Mouse (Mus musculus) liver, embryonic 11.5 days (tissue): Measurements from ENCODE around the gene Olfr11. TPM values are rescaled to one million over a fixed set of nuclear protein-coding genes. Genes with fewer than 3 reads are reported as not detected.

Experiments used
- ATAC-seq: fragments of 200-750 bp; cut with Nextera tagmentation; replicated peaks from 2 replicates; pipeline ENCODE4 v1.8.0; 2017; ENCODE audit warnings: moderate number of reproducible peaks, mild to moderate bottlenecking, moderate TSS enrichment, moderate library complexity; ENCODE audit not compliant: low FRiP score
- DNase-seq: peaks from one replicate; pipeline ENCODE4 v3.0.0-alpha.2; 2017; ENCODE audit warnings: low spot score
- H3K27ac ChIP-seq: fragments of 300-500 bp; sonication (generic); 2 replicates; pipeline ENCODE4 v1.5.1; 2014; ENCODE audit warnings: mild to moderate bottlenecking, low read depth, low read length, control low read depth
- H3K27me3 ChIP-seq: fragments of 300-500 bp; sonication (generic); replicated peaks from 2 replicates; pipeline ENCODE4 v1.6.1; 2014; ENCODE audit warnings: low read length, mixed read lengths; ENCODE audit not compliant: control insufficient read depth, insufficient read depth
- H3K36me3 ChIP-seq: fragments of 300-500 bp; sonication (generic); 2 replicates; pipeline ENCODE4 v1.6.1; 2014; ENCODE audit warnings: mild to moderate bottlenecking, low read length, moderate library complexity, mixed read lengths; ENCODE audit not compliant: control insufficient read depth, insufficient read depth
- H3K4me1 ChIP-seq: fragments of 300-500 bp; sonication (generic); replicated peaks from 2 replicates; pipeline ENCODE4 v1.6.1; 2014; ENCODE audit warnings: low read length, mixed read lengths; ENCODE audit not compliant: control insufficient read depth, insufficient read depth
- H3K4me2 ChIP-seq: fragments of 300-500 bp; sonication (generic); 2 replicates; pipeline ENCODE4 v1.6.1; 2014; ENCODE audit warnings: mild to moderate bottlenecking, control low read depth, moderate library complexity
- H3K4me3 ChIP-seq: fragments of 300-500 bp; sonication (generic); 2 replicates; pipeline ENCODE4 v1.5.1; 2014; ENCODE audit warnings: low read depth, low read length, control low read depth
- H3K9ac ChIP-seq: fragments of 300-500 bp; sonication (generic); 2 replicates; pipeline ENCODE4 v1.6.1; 2014; ENCODE audit warnings: low read depth, low read length, control low read depth
- H3K9me3 ChIP-seq: fragments of 300-500 bp; sonication (generic); 2 replicates; pipeline ENCODE4 v1.6.1; 2016; ENCODE audit warnings: low read length, inconsistent platforms, mixed read lengths; ENCODE audit not compliant: control insufficient read depth
- WGBS: fragments of 180-500 bp; shearing (Covaris S2); extraction: QIAGEN DNeasy Blood & Tissue Kit; methylation state at CpG from one replicate; pipeline ENCODE4 v1.1.7; 2014; 5-methylcytosine and 5-hydroxymethylcytosine counted together
- polyA plus RNA-seq: library from polyadenylated mRNA; unstranded; fragments of >200 nt; fragmentation: Nextera tagmentation; extraction: Ambion mirVana; gene quantifications from 2 replicates; pipeline ENCODE4 v1.2.1, GENCODE M21; 2014

Gene Olfr11
- not detected in 2 replicates for polyA plus RNA-seq

DNA sequence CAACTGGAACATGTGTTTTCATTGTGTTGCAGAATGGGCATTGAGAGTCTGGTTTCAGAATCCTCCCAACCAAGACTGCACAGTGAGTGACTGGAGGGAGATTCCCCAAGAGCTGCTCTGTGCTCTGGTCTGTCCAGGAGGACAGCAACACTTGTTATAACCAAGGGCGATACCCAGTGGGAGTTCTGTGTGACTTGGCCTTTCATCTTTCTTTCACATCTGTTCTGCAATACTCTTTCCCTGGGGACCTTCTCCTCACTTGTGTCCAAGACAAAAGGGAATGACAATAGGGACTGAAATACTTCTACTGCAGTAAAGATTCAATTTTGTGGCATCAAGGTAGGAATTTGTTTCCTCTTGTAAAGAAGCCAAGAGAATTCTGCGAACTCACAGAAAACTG lies at the start of gene Olfr11:
Gene Olfr11 (minus strand): TSS at position 101 of the 400 bp plus-strand sequence.
- Histone ChIP-seq H3K4me1 (no peaks in the 10 kb centered on the region), H3K4me2 (no peak within 1 kb of the TSS), H3K4me3 (no peak within 1 kb of the TSS), H3K9ac (no peak within 1 kb of the TSS), H3K9me3 (no peaks in the 10 kb centered on the region), H3K27ac (no peak within 1 kb of the TSS), H3K27me3 (no peaks in the 10 kb centered on the region), H3K36me3 (no peaks in the 10 kb centered on the region)
- ATAC-seq (no peak), DNase-seq (no peak)
- WGBS: 79% methylated on average over 2 of the region's 2 CpGs

DNA sequence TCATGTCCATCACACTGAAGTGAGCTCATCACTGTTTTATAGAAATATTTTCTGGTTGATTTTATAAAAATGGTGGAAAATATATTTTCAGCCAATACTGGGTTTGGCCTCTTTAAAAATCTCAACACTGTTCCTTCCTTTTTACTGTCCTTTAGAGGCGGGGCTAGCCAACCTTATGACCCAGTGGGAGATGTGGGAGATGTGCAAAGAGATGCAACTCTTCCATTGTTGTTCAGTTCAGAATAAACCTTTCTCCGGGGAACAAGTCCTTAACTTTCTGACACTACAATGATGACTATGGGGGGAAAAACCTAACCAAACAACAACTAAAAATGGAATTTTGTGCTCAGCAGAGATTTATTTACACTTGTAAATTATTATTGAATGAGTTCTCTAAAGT lies 35.0 kb upstream of the Olfr11 start, which contains the start of gene Olfr1360:
Gene Olfr1360 (minus strand): TSS at position 101 of the 400 bp plus-strand sequence.
- Histone ChIP-seq H3K4me2 (no peak within 1 kb of the TSS), H3K4me3 (no peak within 1 kb of the TSS), H3K27me3 (no peaks in the 10 kb centered on the region), H3K36me3 (no peaks in the 10 kb centered on the region), H3K9me3 (no peaks in the 10 kb centered on the region), H3K9ac (no peak within 1 kb of the TSS), H3K4me1 (no peaks in the 10 kb centered on the region), H3K27ac (no peak within 1 kb of the TSS)
- ATAC-seq (no peak), DNase-seq (no peak)
- 73% methylated on average over 2 of the region's 2 CpGs for WGBS

DNA sequence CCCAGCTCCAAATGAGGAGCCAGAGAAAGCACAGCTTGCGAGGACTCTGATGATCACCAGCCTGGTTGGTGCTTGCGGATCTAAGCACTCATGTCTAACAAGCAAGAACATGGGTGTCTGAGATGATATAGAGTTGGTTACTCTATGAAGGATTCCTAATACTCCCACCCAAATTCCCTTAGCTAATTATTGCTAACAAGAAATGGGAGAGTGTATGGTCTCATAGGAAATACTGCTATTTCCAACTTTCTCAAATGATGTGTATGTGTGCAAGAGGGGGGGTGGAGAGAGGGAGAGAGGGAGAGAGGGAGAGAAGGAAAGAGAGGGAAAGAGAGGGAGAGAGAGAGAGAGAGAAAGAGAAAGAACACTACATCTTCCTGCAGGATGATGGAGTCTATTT lies 21.0 kb upstream of the Olfr11 start, which contains the start of gene Olfr1361:
Gene Olfr1361 (minus strand): TSS at position 101 of the 400 bp plus-strand sequence.
- no peaks in the 10 kb centered on the region for H3K27me3 ChIP-seq
- H3K4me1 ChIP-seq: no peaks in the 10 kb centered on the region
- H3K9me3 ChIP-seq: no peaks in the 10 kb centered on the region
- DNase-seq: no peak
- H3K4me2 ChIP-seq: no peak within 1 kb of the TSS
- 70% methylated on average over 2 of the region's 2 CpGs for WGBS
- H3K36me3 ChIP-seq: no peaks in the 10 kb centered on the region
- no peak within 1 kb of the TSS for H3K27ac ChIP-seq
- no peak within 1 kb of the TSS for H3K4me3 ChIP-seq
- ATAC-seq: no peak
- no peak within 1 kb of the TSS for H3K9ac ChIP-seq

DNA sequence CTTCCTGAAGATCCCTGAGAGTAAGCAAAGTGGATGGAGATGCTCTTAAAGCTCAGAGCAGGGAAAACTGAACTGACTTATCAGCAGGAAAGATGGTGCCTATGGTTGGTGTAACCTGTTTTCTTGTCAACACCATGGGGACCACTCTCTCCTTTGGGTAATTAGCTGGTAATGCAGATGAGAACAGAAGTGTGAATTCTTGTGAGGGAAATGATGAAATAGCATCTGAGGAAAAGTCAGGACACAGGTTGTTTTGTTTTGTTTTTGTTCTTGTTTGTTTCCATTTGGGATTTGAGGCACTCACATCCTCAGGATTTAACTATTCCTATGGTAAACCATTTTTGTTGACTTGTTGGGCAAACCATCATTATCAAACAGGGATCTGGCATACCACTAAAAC lies 28.4 kb downstream of the Olfr11 start, which contains the start of gene Olfr1362:
Gene Olfr1362 (minus strand): TSS at position 101 of the 400 bp plus-strand sequence.
- ATAC-seq: no peak
- no peak within 1 kb of the TSS for H3K4me2 ChIP-seq

DNA sequence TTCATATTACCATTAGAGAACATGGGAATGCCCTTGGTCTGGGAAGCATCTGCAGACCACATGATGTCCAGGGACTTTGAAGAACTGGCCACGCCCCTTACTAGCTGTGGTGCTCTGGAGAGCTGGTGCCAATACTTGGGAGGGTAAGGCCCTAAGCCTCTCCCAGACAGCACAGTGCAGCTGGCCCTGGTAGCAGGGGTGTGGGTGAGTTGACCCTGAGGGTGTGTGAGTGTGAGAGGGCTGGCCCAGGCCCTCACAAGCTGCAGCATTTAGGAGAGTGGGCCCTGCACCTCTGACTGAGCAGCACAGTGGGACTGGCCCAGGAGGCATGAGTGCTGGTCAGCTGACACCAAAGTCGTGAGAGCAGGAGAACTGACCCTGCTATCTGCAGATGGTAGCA lies 50.7 kb downstream of the Olfr11 start:
- no peaks in the 10 kb centered on the region for H3K27me3 ChIP-seq
- no peaks in the 10 kb centered on the region for H3K9me3 ChIP-seq
- H3K4me1 ChIP-seq: no peaks in the 10 kb centered on the region
- DNase-seq (no peak), ATAC-seq (no peak)
- H3K4me2 ChIP-seq: no peak overlapping the region
- no peak overlapping the region for H3K9ac ChIP-seq
- WGBS: 58% methylated on average over 2 of the region's 2 CpGs
- no peak overlapping the region for H3K27ac ChIP-seq
- no peak overlapping the region for H3K4me3 ChIP-seq
- no peaks in the 10 kb centered on the region for H3K36me3 ChIP-seq

More for the DNA sequence above, 28.4 kb downstream of the Olfr11 start, which contains the start of gene Olfr1362:
- H3K4me3 ChIP-seq: no peak within 1 kb of the TSS
- H3K27ac ChIP-seq: no peak within 1 kb of the TSS
- no peak within 1 kb of the TSS for H3K9ac ChIP-seq
- H3K4me1 ChIP-seq: no peaks in the 10 kb centered on the region
- H3K36me3 ChIP-seq: no peaks in the 10 kb centered on the region
- H3K27me3 ChIP-seq: no peaks in the 10 kb centered on the region
- DNase-seq: no peak
- no peaks in the 10 kb centered on the region for H3K9me3 ChIP-seq

Other genes starting within 250 kb of the Olfr11 start
- gene Zkscan3, start 239.8 kb downstream of the Olfr11 start, polyA plus RNA-seq: 49.7 and 53.4 TPM in 2 replicates
- gene Pgbd1, start 201.5 kb downstream of the Olfr11 start, polyA plus RNA-seq: 2.4 and 2.8 TPM in 2 replicates
- gene Zscan26, start 188.8 kb downstream of the Olfr11 start, polyA plus RNA-seq: 13.5 and 16.6 TPM in 2 replicates
- gene Nkapl, start 174.0 kb downstream of the Olfr11 start, polyA plus RNA-seq: 1.1 and 1.5 TPM in 2 replicates
- gene Zkscan4, start 163.6 kb downstream of the Olfr11 start, polyA plus RNA-seq: 0.90 and 1.1 TPM in 2 replicates
- gene Gm10065, start 163.1 kb downstream of the Olfr11 start, polyA plus RNA-seq: not detected in 2 replicates
- 0.22 and 0.42 TPM in 2 replicates for gene AK157302, start 147.3 kb downstream of the Olfr11 start, polyA plus RNA-seq
- gene Gm11273, start 141.1 kb downstream of the Olfr11 start, polyA plus RNA-seq: 7.2 and 7.8 TPM in 2 replicates
- 5.1 and 5.7 TPM in 2 replicates for gene Zkscan8, start 111.4 kb downstream of the Olfr11 start, polyA plus RNA-seq
- gene Olfr1366, start 99.7 kb downstream of the Olfr11 start, polyA plus RNA-seq: 0.05 and 0.08 TPM in 2 replicates
- not detected in 2 replicates for gene Olfr1535, start 82.6 kb downstream of the Olfr11 start, polyA plus RNA-seq
- gene Olfr1364, start 60.8 kb downstream of the Olfr11 start, polyA plus RNA-seq: not detected in 2 replicates
- gene Olfr1362, start 28.5 kb downstream of the Olfr11 start, polyA plus RNA-seq: not detected in 2 replicates
- gene Olfr1361, start 20.9 kb upstream of the Olfr11 start, polyA plus RNA-seq: not detected in 2 replicates
- gene Olfr1360, start 34.9 kb upstream of the Olfr11 start, polyA plus RNA-seq: not detected in 2 replicates
- gene Olfr1359, start 55.6 kb upstream of the Olfr11 start, polyA plus RNA-seq: not detected in 2 replicates
- 1.1 and 1.6 TPM in 2 replicates for gene Hist1h2bl, start 73.6 kb upstream of the Olfr11 start, polyA plus RNA-seq
- gene Hist1h2ai, start 73.9 kb upstream of the Olfr11 start, polyA plus RNA-seq: 6.2 and 10.1 TPM in 2 replicates
- gene Hist1h3h, start 75.1 kb upstream of the Olfr11 start, polyA plus RNA-seq: 4.5 and 6.5 TPM in 2 replicates
- gene Hist1h2bm, start 79.5 kb upstream of the Olfr11 start, polyA plus RNA-seq: 4.2 and 5.1 TPM in 2 replicates
- 0.80 and 1.1 TPM in 2 replicates for gene Hist1h4j, start 92.5 kb upstream of the Olfr11 start, polyA plus RNA-seq
- gene Hist1h4k, start 108.0 kb upstream of the Olfr11 start, polyA plus RNA-seq: 2.4 and 5.1 TPM in 2 replicates
- gene Hist1h2ak, start 111.3 kb upstream of the Olfr11 start, polyA plus RNA-seq: 7.6 and 7.7 TPM in 2 replicates
- 1.9 and 2.0 TPM in 2 replicates for gene Hist1h2bn, start 111.6 kb upstream of the Olfr11 start, polyA plus RNA-seq
- 19.0 and 20.4 TPM in 2 replicates for gene Hist1h1b, start 138.1 kb upstream of the Olfr11 start, polyA plus RNA-seq
- 194 and 232 TPM in 2 replicates for gene Hist1h3i, start 140.9 kb upstream of the Olfr11 start, polyA plus RNA-seq
- gene Hist1h2an, start 144.7 kb upstream of the Olfr11 start, polyA plus RNA-seq: 5.8 and 12.6 TPM in 2 replicates
- 0.86 and 1.6 TPM in 2 replicates for gene Hist1h2bp, start 144.9 kb upstream of the Olfr11 start, polyA plus RNA-seq
- gene Hist1h2bq, start 167.7 kb upstream of the Olfr11 start, polyA plus RNA-seq: 12.7 and 19.5 TPM in 2 replicates
- 2.2 TPM in 1 of 2 replicates, not detected in the other for gene Hist1h2ao, start 167.9 kb upstream of the Olfr11 start, polyA plus RNA-seq
- gene Hist1h4m, start 169.2 kb upstream of the Olfr11 start, polyA plus RNA-seq: not detected in 2 replicates
- gene Hist1h4n, start 189.7 kb upstream of the Olfr11 start, polyA plus RNA-seq: 14.6 and 15.4 TPM in 2 replicates
- 4,759 and 5,033 TPM in 2 replicates for gene Hist1h2ap, start 191.0 kb upstream of the Olfr11 start, polyA plus RNA-seq
- gene Hist1h2br, start 191.2 kb upstream of the Olfr11 start, polyA plus RNA-seq: 12.6 and 19.7 TPM in 2 replicates